Mouse (Mus musculus): ENCODE data around the gene Tex101.
"Not testable (repeated sequence)": the region's sequence is repeated elsewhere in the genome, so short reads cannot be mapped to it uniquely, and the experiment has no call there.

GRCm38 (mm10) chr7:24618374-24618773 is 58.1 kb downstream of the Tex101 start:
- TF ChIP-seq POLR2A (IDR thresholded peaks at IDR 0.05; ENCODE audit: insufficient read depth, low read length); CTCF (IDR thresholded peaks at IDR 0.05; ENCODE audit: low read depth, low read length); EP300 (IDR thresholded peaks at IDR 0.05; ENCODE audit: insufficient read depth, low read depth, low read length): not testable (repeated sequence)

Data from ES-Bruce4 (cell line).